Mouse (Mus musculus) bone marrow, adult 2 months (tissue): Measurements from ENCODE around the gene Olfr1030. TPM values are rescaled to one million over a fixed set of nuclear protein-coding genes. Genes with fewer than 3 reads are reported as not detected.
"Not testable (repeated sequence)": the region's sequence is repeated elsewhere in the genome, so short reads cannot be mapped to it uniquely, and the experiment has no call there.

Experiments
- H3K27ac ChIP-seq: fragments of 200-500 bp; 2 replicates; pipeline ENCODE4 v1.5.1; 2012; ENCODE audit warnings: low read depth, mild to moderate bottlenecking, control low read depth, inconsistent platforms, low read length; ENCODE audit not compliant: control insufficient read depth, poor library complexity, insufficient read depth
- H3K4me1 ChIP-seq: fragments of 200-500 bp; 2 replicates; pipeline ENCODE4 v1.6.1; 2011; ENCODE audit warnings: low read length; ENCODE audit not compliant: control insufficient read depth, insufficient read depth
- H3K4me3 ChIP-seq: fragments of 200-500 bp; replicated peaks from 2 replicates; pipeline ENCODE3; 2011; ENCODE audit warnings: mild to moderate bottlenecking, low read depth, low read length, control low read depth; ENCODE audit not compliant: control insufficient read depth
- CTCF ChIP-seq: fragments of 200-500 bp; IDR thresholded peaks from 2 replicates; pipeline ENCODE4 v1.5.1; 2011; ENCODE audit warnings: low read length, control low read depth; ENCODE audit not compliant: control insufficient read depth, insufficient read depth
- POLR2A ChIP-seq: fragments of 200-500 bp; IDR thresholded peaks from 2 replicates; pipeline ENCODE4 v1.6.1; 2011; ENCODE audit warnings: low read depth, mild to moderate bottlenecking, control low read depth, low read length, borderline replicate concordance; ENCODE audit not compliant: control insufficient read depth
- WGBS: fragments of 180-500 bp; shearing (Covaris S2); methylation state at CpG from one replicate; pipeline ENCODE4 v1.1.7; 2018; 5-methylcytosine and 5-hydroxymethylcytosine counted together
- polyA plus RNA-seq: library from polyadenylated mRNA; stranded (reverse); fragments of >200 nt; gene quantifications from 2 replicates; pipeline ENCODE4 v1.2.4, GENCODE M21; 2011; ENCODE audit warnings: low replicate concordance; ENCODE audit not compliant: missing spikeins, insufficient read depth, insufficient read length

Olfr1030 gene
- polyA plus RNA-seq, result 0.65 TPM in 1 of 2 replicates, not detected in the other

DNA sequence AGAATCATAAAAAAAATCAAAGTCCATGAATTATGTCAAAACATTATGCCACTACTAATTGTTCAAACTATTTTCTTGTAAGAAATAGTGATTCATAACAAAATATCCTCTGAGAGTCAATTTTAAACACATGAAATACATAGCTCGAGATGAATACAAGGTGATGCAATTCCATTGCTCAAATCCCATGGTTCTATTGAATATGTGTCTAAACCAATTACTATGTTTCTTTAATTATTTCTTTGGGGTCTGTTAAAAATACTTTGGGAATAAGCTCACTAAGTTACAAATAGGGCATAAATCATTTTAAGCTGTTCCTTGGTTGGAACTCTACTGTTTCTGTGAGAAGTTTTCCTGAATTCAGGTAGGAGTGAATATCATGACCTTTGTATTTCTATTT, at the start of gene Olfr1030:
Olfr1030 (plus strand) TSS at position 301 of the 400 bp plus-strand sequence.
- no peak within 1 kb of the TSS for H3K4me3 ChIP-seq
- 60% methylated on average over 1 of the region's 1 CpGs for WGBS

DNA sequence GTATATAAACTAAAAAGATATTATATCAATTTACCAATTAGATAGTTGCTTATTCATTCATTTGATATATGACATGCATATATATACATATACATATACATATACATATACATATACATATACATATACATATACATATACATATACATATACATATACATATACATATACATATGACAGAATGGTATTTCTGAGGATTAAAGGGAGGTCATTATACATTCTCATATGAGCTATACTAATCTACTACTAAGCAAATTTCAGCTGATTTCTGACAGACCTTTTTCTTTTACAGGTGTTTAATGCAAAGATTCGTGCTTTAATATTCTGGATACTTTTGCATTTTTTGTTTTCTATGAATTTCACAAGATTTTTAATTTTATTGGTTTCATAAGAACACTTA, 28.9 kb upstream of the Olfr1030 start, which contains the start of gene Olfr1028:
Olfr1028 (plus strand) TSS at position 301 of the 400 bp plus-strand sequence.
- WGBS, result 58% methylated on average over 1 of the region's 1 CpGs
- TF ChIP-seq CTCF (no peak), POLR2A (no peak)
- Histone ChIP-seq H3K4me3 (no peak within 1 kb of the TSS), H3K4me1 (no peaks in the 10 kb centered on the region), H3K27ac (no peak within 1 kb of the TSS)

More for the DNA sequence above, at the start of gene Olfr1030:
- no peak within 1 kb of the TSS for H3K27ac ChIP-seq
- no peak for TF ChIP-seq CTCF
- no peak for TF ChIP-seq POLR2A
- H3K4me1 ChIP-seq, result no peaks in the 10 kb centered on the region

GRCm38 (mm10) chr2:85973595-85973994, 5.5 kb upstream of the Olfr1030 start, which contains the start of gene Olfr1029:
Olfr1029 (plus strand) TSS chr2:85973895.
- no peaks in the 10 kb centered on the region for H3K4me1 ChIP-seq
- H3K4me3 ChIP-seq, result no peak within 1 kb of the TSS
- H3K27ac ChIP-seq, result no peak within 1 kb of the TSS
- WGBS, result 77% methylated on average over 2 of the region's 2 CpGs
- TF ChIP-seq CTCF (no peak), POLR2A (no peak)

DNA sequence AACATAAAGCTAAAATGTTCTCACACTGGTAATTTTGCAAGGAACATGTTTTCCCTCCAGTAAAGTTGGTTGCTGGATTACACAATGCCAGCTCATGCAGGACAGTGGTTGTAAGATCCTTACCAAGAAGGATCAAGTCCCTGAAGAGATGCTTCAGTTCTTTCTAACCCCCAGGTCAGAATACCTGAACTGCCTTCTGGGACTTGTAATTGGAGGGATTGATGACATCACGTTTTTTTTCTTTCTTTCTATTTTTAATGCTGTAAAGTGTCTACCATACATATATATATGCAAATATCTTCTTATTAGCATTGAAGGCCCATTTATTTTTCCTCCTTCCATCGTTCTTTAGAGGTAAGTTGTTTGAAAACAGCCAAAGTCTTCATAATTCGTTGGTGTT, 10.9 kb downstream of the Olfr1030 start, which contains the start of gene Olfr1031:
Olfr1031 (plus strand) TSS at position 301 of the 400 bp plus-strand sequence.
- 45% methylated on average over 3 of the region's 3 CpGs for whole genome bisulfite sequencing
- no peak for TF ChIP-seq POLR2A

GRCm38 (mm10) chr2:86005240-86005639, 26.2 kb downstream of the Olfr1030 start, which contains the start of gene Olfr1032:
Olfr1032 (plus strand) TSS chr2:86005540.
- TF ChIP-seq CTCF (no peak), POLR2A (no peak)
- Histone ChIP-seq H3K4me3 (no peak within 1 kb of the TSS), H3K27ac (no peak within 1 kb of the TSS), H3K4me1 (no peaks in the 10 kb centered on the region)
- WGBS, result 78% methylated on average over 7 of the region's 7 CpGs

More for the DNA sequence above, 10.9 kb downstream of the Olfr1030 start, which contains the start of gene Olfr1031:
- H3K4me1 ChIP-seq, result no peaks in the 10 kb centered on the region
- H3K4me3 ChIP-seq, result no peak within 1 kb of the TSS
- H3K27ac ChIP-seq, result no peak within 1 kb of the TSS

DNA sequence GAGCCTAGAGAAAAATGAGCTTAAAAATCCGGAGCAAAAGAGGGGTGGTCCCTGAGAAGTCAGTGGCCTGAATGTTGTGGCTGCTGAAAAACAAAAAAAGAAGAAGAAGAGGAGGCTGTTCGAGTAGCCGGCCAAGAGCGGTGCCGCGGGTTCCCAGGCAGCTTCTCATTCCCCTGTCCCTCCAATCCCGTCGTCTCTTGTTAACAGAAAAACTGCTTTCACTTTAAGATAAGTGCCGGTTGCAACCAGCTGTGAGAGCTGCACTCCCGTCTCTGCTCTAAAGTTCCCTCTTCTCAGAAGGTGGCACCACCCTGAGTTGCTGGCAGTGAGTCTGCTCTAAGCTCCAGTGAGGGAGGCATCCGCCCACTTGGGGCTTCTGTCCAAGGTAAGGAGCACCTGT, 41.3 kb downstream of the Olfr1030 start, which contains the start of gene Olfr1033:
Olfr1033 (plus strand) TSS at position 228 of the 400 bp plus-strand sequence.
- H3K4me1 ChIP-seq, H3K27ac ChIP-seq, H3K4me3 ChIP-seq: not testable (repeated sequence)
- WGBS, result 2% methylated on average over 11 of the region's 11 CpGs

GRCm38 (mm10) chr2:86021518-86021917, 42.4 kb downstream of the Olfr1030 start:
- not testable (repeated sequence) for H3K4me3 ChIP-seq

More at GRCm38 (mm10) chr2:86021518-86021917, 42.4 kb downstream of the Olfr1030 start:
- not testable (repeated sequence) for H3K4me1 ChIP-seq, H3K27ac ChIP-seq
- 40% methylated on average over 6 of the region's 9 CpGs for WGBS

Other genes starting within 250 kb of the Olfr1030 start
- not detected in 2 replicates for gene Olfr1012, start 216.5 kb upstream of the Olfr1030 start, polyA plus RNA-seq
- gene Olfr1013, start 212.2 kb upstream of the Olfr1030 start, polyA plus RNA-seq, result not detected in 2 replicates
- gene Olfr1014, start 206.6 kb upstream of the Olfr1030 start, polyA plus RNA-seq, result 0.52 TPM in 1 of 2 replicates, not detected in the other
- gene Olfr1015, start 197.3 kb upstream of the Olfr1030 start, polyA plus RNA-seq, result not detected in 2 replicates
- gene Olfr1016, start 176.7 kb upstream of the Olfr1030 start, polyA plus RNA-seq, result not detected in 2 replicates
- not detected in 2 replicates for gene Olfr1018, start 160.8 kb upstream of the Olfr1030 start, polyA plus RNA-seq
- not detected in 2 replicates for gene Olfr1019, start 133.8 kb upstream of the Olfr1030 start, polyA plus RNA-seq
- not detected in 2 replicates for gene Olfr1020, start 132.2 kb upstream of the Olfr1030 start, polyA plus RNA-seq
- gene Olfr1022, start 110.7 kb upstream of the Olfr1030 start, polyA plus RNA-seq, result not detected in 2 replicates
- gene Olfr1023, start 93.6 kb upstream of the Olfr1030 start, polyA plus RNA-seq, result not detected in 2 replicates
- not detected in 2 replicates for gene Olfr1024, start 74.2 kb upstream of the Olfr1030 start, polyA plus RNA-seq
- not detected in 2 replicates for gene Olfr1025-ps1, start 64.1 kb upstream of the Olfr1030 start, polyA plus RNA-seq
- gene Olfr1026, start 57.7 kb upstream of the Olfr1030 start, polyA plus RNA-seq, result not detected in 2 replicates
- not detected in 2 replicates for gene Olfr1028, start 28.8 kb upstream of the Olfr1030 start, polyA plus RNA-seq
- not detected in 2 replicates for gene Olfr1029, start 5.4 kb upstream of the Olfr1030 start, polyA plus RNA-seq
- not detected in 2 replicates for gene Olfr1031, start 11.0 kb downstream of the Olfr1030 start, polyA plus RNA-seq
- gene Olfr1032, start 26.3 kb downstream of the Olfr1030 start, polyA plus RNA-seq, result not detected in 2 replicates
- not detected in 2 replicates for gene Olfr1033, start 41.4 kb downstream of the Olfr1030 start, polyA plus RNA-seq
- not detected in 2 replicates for gene Olfr1034, start 66.6 kb downstream of the Olfr1030 start, polyA plus RNA-seq
- not detected in 2 replicates for gene Olfr1036, start 94.7 kb downstream of the Olfr1030 start, polyA plus RNA-seq
- gene Olfr1037, start 108.1 kb downstream of the Olfr1030 start, polyA plus RNA-seq, result not detected in 2 replicates
- not detected in 2 replicates for gene Olfr1039, start 156.7 kb downstream of the Olfr1030 start, polyA plus RNA-seq
- gene Olfr1040, start 167.5 kb downstream of the Olfr1030 start, polyA plus RNA-seq, result not detected in 2 replicates
- gene Olfr1042, start 182.6 kb downstream of the Olfr1030 start, polyA plus RNA-seq, result not detected in 2 replicates
- not detected in 2 replicates for gene Olfr1043, start 188.2 kb downstream of the Olfr1030 start, polyA plus RNA-seq
- not detected in 2 replicates for gene Olfr1044, start 198.5 kb downstream of the Olfr1030 start, polyA plus RNA-seq
- not detected in 2 replicates for gene Olfr52, start 206.4 kb downstream of the Olfr1030 start, polyA plus RNA-seq
- gene Olfr1045, start 223.7 kb downstream of the Olfr1030 start, polyA plus RNA-seq, result not detected in 2 replicates
- gene Olfr1046, start 240.0 kb downstream of the Olfr1030 start, polyA plus RNA-seq, result not detected in 2 replicates